Mouse (Mus musculus) lung, adult 18-20 months (tissue): Measurements from ENCODE around the gene Ptpn5.
A peak's percentile ranks its signal among the peaks of the same experiment; 100 is the strongest.

Experiments
- DNase-seq, 2 experiments: peaks; one replicate each; pipeline ENCODE4 v3.0.0; 2022; ENCODE audit warnings: mixed read lengths in 2 of 2

Gene Ptpn5

DNA sequence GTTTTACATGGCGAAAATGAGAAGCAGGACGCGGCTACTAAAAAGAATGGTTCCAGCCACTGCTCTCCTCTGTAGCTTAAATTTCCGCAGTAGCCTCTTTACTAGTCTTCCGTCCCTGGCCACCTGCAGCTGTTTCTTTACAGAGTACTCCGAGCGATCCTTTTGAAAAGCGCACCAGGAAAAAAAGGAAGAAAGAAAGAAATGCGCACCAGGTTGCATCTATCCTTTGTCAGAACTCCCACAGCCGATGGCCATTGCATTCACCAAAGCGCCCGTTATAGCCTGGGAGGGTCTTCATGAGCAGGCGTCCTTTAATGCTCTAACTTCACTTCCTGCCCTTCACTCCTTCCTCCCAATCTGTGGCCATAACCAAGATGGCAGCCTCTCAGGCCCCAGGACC, at the start of gene Ptpn5:
Gene Ptpn5, minus strand, starts transcription at position 354 of the 400 bp plus-strand sequence.
- DNase-seq, result no peak

DNA sequence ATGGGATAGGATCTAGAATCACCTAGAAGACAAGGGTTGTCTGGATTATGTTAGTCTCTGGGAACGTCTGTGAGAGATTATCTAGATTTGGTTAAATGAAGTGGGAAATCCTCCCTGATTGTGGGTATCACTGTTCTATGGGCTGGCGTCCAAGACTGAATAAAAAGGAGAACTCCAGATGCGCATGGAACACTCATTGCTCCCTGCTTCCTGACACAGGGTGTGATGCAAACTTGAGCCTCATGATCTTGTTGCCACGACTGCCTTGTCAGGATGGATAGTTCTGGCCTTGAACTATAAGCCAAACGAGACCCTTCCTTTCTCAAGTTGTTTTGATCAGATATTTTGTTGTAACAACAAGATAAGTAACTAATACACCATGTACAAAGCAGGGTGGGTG, 37.3 kb upstream of the Ptpn5 start:
- DNase-seq, result no peak

DNA sequence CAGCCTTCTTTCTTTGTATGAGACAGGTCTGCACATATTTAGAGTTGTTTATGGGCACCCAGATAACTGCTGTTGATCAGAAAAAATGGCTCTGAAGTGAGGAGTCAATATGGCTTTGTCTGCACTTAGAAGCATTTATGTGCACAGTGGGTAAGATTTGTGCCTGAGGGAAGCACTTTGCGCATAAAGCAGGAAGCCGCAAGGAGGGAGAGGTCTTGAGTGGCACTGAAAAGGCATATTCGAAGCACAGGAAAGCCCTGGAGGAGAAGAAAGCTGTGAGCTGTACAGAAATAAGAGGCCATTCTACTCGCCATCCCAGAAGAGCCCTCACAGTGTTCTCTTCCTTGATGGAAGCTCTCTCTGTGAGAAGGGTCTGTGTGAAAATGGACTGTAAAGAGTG, 31.5 kb upstream of the Ptpn5 start:
- no peak for DNase-seq

DNA sequence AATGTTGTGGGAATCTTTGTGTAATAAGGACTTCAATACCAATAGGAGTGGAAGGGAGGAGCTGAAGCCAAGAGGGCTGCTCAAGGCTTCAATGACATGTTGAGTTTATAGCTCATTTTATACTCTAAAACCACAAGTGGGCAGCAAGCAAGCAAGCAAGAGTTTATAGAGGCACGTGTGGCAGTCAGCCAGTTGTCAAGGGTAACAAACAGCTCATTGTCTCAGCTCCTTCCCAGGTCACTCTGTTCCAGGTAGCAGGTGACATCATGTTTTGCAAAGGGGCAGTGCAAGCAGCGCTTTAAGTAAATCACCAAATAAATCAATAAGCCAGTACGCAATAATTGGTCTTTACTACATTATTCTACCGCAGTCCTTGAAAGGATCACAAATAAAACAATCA, 29.7 kb upstream of the Ptpn5 start:
- DNase-seq, result peak; percentile 37 to 60

DNA sequence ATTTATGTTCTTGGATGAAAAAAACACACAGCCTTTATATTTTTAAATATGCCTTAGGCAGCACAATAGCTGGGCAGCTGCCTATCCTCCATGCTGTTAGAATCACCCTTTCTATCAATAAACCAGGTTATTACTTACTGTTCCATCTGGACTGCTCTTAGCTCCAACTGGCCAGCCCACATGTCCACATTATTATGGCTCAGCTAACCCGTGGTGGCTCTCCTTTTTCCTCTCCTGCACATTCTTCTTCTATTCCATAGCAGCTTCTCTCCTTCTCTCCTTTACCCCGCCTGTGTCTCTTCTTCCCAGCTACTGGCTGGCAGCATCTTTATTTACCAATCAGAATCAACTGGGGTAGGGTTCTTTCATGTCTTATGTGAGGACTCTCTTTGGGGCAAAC, 25.0 kb upstream of the Ptpn5 start:
- no peak for DNase-seq

DNA sequence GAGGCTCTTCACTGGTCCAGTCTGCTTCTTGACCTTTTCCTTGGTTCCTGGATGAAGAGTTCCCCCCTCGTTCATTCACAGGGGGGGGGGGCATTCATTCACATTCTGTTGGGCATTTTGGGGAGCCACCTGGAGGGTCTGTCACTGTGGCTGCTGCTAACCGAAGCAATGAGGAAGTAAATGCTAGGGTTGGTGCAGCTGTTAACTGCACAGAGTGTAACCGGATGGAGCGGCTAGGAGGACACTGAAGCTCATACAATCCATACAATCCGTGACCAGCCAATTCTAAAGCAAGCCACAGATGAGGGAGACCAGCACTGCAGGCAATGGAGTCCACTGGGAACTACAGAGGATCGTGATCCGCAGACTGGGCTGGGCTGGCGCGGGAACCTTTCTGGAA, 24.3 kb upstream of the Ptpn5 start:
- DNase-seq, result no peak

DNA sequence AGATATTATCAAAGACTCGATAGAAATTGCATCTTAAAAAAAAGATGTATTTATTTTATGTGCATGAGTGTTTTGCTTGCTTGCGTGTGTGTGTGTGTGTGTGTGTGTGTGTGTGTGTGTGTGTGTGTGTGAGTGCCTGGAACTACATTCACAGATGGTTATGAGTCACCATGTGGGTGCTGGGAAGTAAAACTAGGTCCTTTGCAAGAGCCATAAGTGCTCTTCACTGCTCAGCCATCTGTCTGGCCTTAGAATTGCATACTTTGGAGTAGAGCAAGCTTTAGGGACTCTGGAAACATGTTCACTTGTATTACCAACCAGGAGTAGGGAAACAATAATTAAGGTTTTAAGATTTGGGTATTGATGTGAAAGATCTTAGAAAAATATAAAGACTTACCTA, 22.4 kb upstream of the Ptpn5 start:
- DNase-seq, result no peak

DNA sequence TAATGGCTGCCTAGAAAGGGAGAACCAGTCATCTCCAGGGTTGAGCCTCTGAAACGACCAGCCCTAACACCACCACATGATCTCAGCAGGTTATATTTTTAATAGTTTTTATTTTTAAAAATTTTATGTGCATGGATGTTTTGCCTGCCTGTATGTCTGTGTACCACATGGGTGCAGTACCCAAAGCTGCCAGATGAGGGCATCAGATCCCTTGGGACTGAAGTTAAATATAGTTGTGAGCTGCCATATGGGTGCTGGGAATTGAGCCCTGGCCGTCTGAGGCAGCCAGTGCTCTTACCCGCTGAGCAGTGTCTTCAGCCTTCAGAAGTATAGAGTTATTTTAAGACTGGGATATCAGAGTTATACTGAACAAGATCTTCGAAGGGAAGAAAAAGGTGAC, 21.9 kb upstream of the Ptpn5 start:
- DNase-seq, result no peak

DNA sequence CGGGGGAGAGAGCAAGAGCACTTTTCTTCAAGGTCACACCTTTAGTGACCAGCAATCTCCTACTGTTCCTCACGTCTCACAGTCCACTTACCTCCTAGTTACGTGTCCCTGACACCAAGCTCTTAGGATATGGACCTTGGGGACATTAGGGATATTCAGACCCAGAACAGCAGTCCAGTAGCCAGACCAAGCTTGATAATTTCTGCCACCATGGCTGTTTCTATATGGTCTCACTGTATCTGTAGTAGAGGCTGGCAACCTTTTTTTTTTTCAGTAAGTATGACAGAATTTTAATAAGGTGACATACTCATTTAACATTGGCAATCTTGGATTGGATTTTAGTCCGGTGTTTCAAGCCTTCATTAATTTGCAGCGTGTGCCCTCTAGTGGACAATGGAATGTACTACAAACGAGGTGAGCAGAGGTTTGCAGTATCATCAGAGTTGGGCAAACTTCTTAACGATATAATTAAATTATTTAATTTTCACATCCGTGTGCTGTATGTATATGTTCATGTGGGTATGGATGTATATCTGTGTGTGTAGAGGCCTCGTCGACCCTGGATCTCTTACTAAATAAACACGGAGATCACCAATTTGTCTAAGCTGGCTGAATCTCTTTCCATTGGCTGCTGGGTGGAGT, 17.1 kb upstream of the Ptpn5 start:
- peak; percentile 20 to 41 for DNase-seq

DNA sequence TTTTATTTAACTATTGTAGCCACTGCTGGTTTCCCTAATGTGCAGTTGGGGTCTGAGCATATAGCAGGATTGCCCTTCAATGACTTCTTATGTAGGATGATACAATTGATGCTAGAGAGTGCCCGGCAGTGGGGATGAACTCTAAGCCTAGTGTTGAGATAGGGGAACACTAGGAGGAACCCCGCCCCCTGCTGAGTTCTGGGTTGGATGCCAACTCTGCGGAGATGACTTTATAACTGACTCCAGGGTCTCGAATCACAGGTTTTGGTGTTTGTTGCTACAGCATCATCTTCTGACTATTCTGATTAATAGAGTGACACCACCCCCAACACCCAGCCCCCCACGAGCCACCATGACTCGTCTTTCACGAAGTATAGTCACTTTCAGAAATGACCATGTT, 14.8 kb upstream of the Ptpn5 start:
- no peak for DNase-seq

DNA sequence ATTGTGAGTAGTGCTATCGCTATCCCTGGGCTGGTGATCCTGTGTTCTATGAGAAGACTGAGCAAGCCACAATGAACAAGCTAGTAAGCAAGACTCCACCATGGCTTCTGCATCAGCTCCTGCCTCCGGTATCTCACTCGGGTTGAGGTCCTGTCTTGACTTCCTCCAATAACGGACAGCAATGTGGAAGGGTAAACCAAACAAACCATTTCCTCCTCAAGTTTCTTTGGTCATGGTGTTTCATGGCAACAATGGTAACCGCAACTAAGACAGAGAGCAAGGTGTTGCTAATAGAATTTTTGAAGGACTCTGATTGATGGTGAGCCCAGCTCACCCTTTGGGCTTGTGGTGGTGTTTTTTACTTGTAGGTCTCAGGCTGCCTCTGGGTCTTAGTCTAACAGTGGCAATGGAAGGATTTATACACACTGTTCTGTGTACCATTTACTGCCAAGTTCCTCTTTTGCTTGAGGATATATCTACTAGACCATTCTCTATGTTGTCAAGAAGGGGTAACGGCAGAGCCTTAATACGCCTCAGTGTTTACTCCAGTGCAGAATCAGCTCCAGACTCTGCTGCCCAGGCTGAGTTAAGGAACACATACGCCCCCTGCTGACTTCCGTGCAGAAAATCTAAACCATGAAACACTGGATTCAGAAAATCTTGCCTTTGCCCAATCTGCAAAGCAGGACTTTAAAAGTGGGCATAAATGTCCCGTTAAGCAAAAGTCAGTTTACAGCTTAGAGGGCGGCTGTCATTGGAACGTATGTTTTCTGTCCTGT, 12.7 kb upstream of the Ptpn5 start:
- no peak for DNase-seq

DNA sequence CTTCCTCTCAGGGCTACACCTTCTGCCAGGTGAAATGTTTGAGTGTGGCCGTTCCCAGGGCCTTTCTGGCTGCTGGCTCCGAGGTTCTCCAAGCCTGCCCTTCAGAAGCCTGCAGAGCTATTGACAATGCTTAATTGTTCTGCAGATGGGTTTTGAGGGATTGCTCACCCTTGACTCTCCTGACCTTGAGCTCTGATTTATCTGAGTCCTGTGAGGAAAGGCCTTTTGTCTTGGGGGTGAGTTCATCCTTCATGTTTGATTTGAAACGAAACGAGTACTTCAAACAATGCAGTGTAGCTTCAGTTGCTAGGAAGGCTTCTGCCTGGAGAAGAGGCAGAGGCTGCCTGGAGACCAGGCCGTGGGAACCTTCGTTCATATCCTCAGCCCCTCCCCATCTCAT, 10.8 kb upstream of the Ptpn5 start:
- no peak for DNase-seq

DNA sequence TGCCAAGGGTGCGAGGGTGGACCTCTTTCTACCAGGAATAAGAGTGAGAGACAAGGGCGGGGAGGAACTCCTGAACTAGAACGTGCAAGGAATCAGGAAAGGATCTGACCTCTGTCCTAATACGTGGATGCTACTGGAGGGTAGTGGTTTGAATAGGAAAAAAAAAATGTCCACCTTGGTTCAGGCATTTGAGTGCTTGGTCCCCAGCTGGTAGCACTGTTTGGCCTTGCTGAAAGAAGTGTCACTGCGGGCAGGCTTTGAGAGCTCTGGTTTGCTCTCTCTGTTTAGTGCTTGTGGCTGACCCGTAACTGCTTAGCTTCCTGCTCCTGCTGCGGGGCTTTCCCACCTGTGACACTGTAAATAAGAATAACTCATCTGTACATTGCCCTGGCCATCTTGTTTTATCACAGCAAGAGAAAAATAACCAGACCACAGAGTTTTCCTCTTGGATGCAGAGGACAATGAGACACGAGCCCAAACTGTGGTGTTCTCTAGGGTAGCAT, 6.4 kb upstream of the Ptpn5 start:
- DNase-seq, result no peak

DNA sequence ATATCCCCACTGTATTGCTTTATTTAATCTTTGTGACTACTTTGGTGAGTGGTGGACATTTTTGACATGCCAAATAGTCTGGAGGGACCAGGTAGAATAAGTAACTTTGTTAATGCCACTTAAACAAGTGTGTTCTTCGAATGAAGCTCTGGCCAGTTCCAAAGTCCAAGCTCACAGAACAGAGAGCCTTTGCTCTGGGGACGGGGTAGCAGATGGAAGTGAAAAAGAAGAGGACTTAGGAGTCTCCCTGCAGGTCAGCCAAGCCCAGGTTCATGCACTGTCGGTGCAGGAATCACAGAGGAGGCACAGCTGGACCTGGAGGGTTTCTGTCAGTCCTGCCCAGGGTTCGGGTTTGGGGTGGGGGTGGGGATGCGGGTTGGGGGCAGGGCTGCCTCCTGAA, 1.1 kb upstream of the Ptpn5 start:
- DNase-seq, result no peak

DNA sequence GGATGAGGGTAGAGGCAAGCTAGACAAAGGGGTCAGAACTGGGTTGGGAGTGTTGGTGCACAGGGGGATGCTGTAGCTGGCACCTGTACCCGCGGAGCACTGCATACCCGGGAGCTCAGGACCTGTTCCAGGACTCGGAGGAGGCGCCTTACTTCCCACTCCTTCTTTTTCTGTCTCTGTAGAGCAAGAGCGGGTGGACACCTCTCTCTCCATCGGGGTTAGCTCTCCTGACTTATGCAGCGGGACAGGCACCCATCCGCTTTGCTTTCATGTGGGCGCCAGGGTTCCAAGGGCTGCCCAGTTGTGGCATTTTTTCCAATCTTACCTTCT, 588 bp downstream of the Ptpn5 start:
- DNase-seq, result no peak

DNA sequence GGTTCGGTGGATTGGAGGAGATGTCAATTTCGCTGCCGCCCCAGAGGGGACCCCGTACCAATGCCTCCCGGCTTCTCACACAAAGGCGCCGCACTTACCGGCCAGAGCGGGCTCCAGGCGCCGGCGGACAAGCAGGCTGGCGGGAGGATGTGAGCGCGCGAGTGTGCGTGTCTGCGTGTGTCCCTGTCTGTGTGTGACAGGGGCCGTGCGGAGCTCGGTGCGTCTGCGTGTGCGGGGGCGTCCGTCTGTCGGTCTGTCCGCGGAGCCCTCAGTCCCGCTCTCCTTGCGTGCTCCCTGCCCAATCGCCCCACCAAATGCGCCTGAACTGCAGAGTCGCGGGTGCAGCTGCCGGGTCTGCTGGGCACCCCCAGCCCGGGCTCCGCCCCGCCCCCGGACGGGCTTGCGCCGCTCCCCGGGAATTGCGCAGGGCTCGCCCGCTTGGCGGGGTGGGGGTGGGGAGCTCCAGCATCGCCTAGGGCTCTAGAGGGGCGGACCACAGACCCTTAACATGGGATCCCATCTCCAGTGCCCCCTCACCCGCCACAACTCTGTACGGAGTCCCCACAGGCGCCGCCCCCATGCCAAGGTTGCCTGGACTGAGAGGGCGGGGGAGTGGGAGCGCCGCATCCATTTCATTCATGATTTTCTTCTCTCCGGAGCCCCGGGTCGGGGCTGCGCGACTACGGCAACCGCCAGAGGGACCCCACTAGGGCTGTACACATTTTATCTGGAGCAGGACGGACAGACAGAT, 1.1 kb downstream of the Ptpn5 start:
- DNase-seq, result no peak

DNA sequence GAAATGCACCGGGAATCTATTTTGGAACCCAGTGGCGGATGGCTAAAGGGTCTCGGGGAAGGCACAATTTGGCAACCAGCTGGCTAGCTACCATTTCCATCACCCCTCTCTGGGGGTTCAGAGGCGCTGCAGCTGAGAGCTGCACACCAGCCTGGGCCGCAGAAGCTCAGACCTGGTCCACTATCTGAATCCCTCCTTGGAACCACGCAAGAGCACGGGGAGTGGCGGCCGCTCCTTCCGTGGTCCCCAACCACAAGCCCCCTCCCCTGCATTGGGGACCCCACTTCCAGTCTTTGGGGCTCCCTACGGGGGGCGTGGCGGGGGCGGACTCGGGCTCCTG, 1.7 kb downstream of the Ptpn5 start:
- DNase-seq, result no peak

DNA sequence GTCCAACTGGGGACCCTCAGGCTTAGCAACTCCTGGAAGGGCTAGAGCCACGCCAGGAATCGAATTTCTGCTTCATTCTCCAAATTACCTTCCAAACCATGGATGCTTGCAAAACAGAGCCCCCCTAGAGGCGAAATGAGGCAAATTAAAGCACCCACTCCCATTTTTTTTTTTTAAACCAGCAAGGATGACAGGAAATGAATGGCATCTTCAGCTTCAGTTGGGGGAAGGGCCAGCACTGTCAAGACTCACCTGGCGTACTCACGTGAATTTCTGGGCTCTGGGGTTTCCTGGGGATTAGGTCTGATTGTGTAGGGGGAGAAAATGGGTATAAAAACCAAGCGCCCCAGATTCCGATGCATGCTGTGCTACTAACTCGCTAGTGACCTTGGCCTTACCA, 2.2 kb downstream of the Ptpn5 start:
- no peak for DNase-seq

DNA sequence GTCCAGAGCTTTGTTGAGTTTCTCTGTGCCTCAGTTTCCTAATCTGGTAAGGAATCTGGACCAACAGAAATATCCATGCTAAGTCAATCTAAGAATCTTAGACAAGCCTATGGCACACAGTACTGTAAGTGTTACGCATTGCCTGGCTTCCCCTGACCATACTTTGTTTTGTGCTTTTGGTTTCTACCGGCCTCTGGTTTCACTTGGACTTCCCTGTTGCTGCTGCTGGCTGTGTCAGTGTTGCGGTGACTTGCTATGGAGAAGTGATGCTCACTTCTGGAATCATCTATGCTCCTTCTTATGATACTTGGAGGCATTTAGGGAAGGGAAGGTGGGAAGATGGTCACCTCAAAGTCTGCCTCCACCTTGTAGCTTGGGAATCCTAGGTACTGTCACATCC, 11.5 kb downstream of the Ptpn5 start:
- DNase-seq, result no peak

DNA sequence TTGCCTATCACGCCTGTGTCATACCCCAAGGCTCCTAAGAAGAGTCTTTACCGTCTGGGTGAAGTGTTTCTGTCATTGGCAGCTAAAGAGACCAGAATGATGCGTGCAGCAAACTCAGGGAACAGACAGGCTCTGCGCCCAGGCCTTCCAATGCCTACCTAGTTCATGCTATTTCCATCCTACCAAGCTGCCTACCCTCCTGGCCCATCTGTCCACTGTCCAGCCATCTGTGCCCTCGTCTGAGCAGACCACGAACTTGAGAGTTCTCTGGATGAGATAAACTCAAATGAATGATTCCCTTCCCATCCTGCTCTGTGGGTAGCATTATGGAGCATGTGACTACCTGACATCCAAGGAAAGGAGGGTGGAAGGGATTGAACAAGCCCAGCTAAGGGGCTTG, 16.8 kb downstream of the Ptpn5 start:
- no peak for DNase-seq

DNA sequence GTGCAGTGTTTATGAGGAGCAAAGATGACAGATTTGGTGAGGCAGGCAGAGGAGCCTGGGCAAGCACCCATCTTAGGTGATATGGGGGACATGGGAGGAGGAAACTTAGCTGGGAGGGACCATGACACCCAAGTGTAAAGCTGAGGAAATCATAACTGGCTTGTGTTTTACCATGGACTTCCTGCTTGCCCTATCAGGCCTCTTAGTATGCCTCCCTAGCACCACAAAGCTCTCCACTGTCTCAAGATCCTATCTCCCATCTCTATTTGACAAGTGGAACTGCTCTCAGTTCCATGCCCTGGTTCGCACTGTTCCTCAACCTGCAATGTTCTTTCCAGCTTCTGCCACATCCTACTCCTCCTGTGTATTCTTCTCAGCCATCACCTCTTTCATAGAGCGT, 18.0 kb downstream of the Ptpn5 start:
- DNase-seq, result no peak

DNA sequence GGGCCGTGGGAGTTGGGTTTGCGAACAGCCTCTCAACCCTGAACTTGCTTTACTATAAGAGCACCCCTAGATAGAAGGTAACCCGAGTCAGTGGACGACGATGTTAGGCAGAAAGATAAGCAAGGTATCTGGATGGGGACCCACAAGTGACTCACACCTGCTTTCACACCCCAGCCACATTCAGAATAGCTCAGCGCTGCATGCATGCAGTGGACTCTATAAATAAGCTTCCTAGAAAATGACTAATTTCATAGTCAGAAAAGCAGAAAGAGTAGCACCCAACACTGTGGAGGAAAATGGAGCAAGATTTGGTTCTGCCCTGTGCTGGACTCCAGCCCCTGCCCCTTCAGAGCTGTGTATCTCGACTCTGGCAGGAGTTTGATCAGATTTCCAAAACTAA, 20.1 kb downstream of the Ptpn5 start:
- no peak for DNase-seq

DNA sequence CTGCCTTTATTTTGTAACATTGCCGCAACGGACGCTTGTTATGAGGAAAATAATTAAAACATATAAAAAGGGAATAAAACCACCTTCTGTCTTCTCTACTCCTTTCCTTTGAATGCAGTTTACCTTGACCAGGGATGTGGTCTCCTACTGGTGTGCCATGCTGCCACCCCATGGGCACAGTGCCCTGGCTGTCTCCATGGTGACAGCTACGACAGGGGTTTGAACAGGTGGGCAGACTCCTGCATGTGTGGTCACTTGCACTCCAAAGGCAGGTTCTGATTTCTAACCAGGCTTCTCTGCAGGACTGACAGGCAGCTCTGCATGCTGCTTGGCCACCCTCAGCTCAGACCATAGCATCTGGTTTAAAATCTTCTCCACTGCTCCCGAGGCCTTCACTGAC, 21.4 kb downstream of the Ptpn5 start:
- no peak for DNase-seq

DNA sequence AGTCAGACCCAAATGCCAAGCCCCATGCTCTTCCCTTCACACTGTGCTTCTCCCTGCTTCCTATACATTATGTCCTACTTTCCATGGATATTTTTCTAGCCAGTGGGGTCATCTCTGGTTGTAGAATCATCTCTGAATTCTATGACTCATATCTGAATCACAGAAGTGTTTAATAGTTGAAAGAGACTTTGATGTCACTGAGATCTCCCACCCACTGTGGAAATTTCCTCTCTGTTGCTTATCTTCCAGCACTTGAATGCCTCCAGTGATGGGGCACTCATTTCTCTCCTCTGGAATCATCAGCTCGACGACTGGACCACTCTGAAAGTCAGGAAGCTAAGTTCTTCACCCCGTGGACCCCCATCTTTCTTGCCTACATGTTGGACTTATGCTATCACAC, 22.4 kb downstream of the Ptpn5 start:
- no peak for DNase-seq
